Mouse (Mus musculus) frontal cortex, postnatal 36 days (tissue): ENCODE measurements around the gene Dtx4.
"Not testable (repeated sequence)": the region's sequence is repeated elsewhere in the genome, so short reads cannot be mapped to it uniquely, and the experiment has no call there.

Source experiments
- DNase-seq, 2 experiments: peaks; one replicate each; pipeline ENCODE4 v3.0.0; 2022; ENCODE audit warnings: low spot score in 2 of 2

Dtx4 gene

GRCm38 (mm10) chr19:12501370-12502347 is at the start of gene Dtx4:
Gene Dtx4, minus strand, starts transcription at chr19:12501454.
- peak; percentile 92 to 96 for DNase-seq

DNA sequence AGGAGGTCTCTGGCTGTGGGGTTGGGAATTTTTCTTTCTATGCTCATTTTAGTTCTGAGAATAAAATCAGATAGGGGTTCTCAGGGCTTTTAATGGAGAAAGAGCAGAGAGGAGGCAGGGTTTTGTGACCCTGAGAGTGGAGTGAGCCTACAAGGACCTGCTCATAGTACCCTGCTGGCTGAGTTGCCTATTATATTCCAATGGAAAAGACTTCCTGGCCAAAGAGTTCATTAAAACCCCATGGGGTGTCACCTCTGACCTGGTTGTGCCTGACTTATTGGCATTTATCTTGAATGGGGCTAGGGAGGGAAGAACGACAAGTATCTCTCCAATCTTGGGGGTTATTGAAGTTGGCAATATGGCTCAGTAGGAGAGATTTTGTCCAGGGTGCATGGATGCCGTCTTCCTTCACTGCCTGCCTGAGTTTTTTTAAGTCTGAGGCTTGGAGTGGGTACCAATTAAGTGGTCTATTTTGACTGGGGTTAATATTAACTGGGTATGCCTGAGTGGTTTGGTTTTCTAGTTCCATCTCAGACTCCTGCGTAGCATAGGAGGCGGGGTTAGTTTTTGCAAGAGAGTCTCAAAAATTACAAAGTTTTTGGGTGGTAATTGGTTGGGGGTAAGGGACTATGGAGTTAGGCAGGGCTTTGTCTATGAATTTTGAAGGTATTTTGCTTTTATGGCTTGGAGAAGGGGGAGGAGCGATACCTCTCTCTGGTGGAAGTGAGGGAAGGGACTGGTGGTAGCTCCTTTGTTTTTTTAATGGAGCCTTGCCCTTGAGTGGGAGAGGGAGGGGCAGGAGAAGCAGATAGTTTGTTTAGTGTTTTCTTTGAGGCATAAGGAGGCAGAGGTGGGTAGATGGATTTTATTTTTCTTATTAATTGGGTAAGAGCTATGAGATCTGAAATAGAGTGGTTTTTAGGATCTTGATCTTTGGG is 49.0 kb upstream of the Dtx4 start:
- DNase-seq = no peak

DNA sequence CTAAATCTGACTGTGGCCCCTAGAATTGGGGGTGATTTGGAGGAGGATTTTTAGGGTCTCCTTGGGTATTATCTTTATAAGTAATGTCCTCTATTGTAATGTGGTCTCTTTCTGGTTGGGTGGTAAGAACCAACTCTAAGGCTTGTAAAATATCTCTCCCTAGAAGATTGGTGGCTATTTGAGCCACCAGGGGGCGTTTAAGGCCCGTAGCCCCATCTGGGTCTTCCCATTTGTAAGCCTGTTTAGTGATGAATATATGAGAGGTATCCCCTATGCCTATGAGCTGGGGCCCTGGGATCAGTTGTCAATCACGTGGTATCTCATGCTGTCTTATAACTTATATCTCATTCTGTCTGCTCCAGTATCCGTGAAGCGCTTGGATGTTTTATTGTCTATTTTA is 47.9 kb upstream of the Dtx4 start:
- DNase-seq = no peak

DNA sequence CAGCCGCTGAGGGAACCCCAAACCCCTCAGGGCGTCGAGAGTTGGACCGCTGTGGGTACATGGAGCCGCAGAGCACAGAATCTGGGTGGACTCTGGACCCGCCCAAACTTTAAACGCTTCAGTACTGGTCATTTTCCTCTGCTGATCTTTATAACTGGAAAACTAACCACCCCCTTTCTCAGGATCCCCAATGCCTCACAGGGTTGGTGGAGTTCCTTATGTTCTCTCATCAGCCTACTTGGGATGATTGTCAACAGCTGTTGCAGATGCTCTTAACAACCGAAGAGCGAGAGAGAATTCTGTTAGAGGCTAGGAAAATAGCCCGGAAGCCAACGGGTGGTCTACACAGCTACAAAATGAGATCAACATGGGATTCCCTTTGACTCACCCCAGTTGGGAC is 44.2 kb upstream of the Dtx4 start, which contains the start of gene Fam111a:
TSS of gene Fam111a (plus strand) at position 301 of the 400 bp plus-strand sequence.
- DNase-seq = not testable (repeated sequence)

DNA sequence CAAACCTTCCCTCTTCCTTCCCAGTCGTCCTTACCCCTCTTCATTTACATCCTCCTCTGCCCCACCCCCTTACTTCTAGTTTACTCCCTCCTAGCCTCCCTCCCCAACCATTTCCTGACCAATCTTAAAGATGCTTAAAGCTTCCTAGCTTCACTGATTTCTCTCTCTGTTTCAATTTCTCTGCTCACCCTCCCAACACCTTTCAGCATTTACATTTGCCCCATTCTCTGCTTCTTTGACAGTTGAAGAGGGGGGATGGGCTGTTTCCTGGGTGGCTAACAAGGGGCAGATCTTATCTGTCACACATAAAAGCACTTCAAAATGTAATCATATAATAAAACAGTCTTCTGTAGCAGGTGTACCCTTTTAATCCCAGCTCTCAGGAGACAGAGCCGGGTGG is 40.4 kb upstream of the Dtx4 start:
- DNase-seq = no peak

GRCm38 (mm10) chr19:12540727-12541126 is 39.5 kb upstream of the Dtx4 start:
- DNase-seq = no peak

DNA sequence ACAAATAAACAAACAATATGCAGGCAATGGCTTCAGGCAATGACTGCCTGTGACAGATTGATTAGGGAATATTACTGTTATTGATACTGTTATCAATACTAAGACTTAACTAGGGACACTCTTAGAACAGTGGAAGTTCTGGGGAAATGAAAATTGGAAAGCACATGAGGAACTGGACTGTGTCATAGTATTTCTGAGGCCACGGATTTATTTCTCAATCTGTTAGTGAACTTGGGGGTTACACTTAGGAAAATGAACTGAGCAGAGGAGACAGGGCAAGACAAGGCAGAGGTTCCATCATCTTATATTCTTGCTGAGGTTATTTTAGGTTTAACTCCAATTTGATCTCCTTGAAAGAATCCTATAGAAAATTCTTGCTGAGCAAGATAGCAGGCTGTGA is 38.7 kb upstream of the Dtx4 start:
- DNase-seq = no peak

GRCm38 (mm10) chr19:12537168-12537567 is 35.9 kb upstream of the Dtx4 start:
- no peak for DNase-seq

DNA sequence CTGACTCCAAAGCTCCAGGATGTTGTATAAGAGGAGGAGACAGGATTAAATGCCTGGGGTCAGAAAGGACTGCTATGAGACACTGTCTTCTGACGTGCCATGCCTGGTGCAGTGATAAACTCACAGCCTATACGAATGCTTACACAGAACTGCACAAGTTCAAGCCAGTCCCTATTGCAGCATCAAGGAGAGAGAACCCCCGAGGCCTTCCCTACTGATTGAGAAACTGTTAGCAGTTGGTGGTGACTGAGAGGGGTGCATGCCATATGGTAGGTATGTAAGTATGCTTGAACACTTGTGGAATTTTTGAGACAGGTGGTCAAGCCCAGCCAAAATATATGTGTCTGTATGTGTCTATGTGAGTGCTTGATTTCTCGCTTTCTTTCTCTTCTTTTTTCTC is 22.1 kb upstream of the Dtx4 start:
- DNase-seq = no peak

- no peak for DNase-seq
Observed at GRCm38 (mm10) chr19:12518541-12518890, 17.3 kb upstream of the Dtx4 start.

- DNase-seq = peak; percentile 55 to 74
Observed at GRCm38 (mm10) chr19:12517671-12518540, 16.7 kb upstream of the Dtx4 start.

DNA sequence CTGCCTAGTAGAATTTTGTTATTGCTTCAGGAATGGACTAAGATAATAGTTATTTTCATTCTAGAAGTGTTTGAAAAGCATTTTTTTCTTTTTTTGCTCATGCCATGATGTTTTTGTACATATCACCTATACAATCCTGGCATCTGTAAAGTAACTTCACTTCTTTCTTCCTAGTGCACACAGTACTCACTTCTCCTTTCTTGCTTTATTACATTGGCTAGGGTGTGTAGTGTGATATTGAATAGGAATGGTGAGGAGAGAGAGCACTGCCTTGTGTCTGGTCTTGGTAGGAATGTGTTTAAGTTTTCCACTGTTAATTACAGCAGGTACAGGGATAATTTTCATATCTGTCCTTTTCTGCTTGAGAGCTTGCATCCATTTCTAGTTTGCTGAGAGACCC is 13.4 kb upstream of the Dtx4 start:
- DNase-seq = no peak

- DNase-seq = no peak
Observed at GRCm38 (mm10) chr19:12502756-12503155, 1.5 kb upstream of the Dtx4 start.

GRCm38 (mm10) chr19:12500881-12501311 is 358 bp downstream of the Dtx4 start:
- peak; percentile 53 to 58 for DNase-seq

DNA sequence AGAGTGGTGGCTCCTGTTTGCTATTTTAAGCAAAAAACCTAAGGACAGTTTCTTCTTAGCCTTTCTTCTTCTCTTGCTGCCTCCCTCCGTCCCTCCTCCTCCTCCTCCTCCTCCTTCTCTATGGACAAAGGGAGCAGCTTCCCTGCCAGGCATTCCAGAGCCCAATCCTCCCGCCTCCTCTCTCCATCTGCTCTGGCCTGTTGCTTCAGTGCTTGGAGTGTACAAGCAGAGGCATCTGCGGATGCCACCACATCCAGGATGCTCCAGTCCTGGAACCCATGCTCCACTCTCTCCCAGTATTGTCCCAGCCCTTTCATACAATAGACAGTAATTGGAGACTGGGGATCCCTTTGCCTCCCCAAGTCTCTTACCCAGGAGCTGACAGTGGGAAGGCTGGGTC is 1.1 kb downstream of the Dtx4 start:
- DNase-seq = peak; percentile 76 to 88

GRCm38 (mm10) chr19:12499485-12499884 is 1.8 kb downstream of the Dtx4 start:
- no peak for DNase-seq

DNA sequence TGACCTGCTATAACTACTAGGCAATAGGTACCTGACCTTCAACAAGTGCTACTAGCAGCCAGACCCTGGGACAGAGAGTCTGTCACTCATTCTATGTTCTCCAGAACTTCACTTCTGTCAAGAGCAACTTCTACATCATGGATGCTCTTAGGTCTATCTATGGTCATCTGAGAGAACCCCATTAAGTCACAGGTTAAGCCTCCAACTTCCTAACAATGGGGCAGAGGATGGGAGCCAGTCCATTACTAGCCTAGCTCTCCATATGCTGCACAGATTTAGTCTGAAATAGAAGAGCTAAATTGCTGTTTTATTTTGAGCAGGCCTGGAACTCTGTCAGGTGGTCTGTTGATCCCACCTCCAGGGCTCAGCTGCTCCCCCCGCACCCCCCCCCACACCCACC is 2.3 kb downstream of the Dtx4 start:
- no peak for DNase-seq

DNA sequence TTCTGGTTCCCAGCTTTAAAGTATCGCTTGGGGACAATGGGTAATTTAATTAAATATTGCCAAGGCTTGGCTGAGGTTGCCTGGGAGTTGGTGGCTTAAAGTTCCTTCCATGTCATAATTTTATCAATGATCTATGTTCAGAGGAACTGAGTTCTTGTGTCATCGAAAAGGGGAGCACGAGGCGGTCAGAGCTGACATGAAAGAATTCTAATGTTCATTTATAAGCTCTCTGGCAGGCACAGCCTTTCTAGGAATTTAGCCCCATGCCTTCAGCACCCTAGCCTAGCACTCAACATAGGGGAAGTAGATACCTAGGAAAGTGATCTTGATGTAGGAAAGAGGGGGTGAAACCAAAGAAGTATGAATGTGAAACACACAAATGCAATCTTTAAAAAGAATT is 2.9 kb downstream of the Dtx4 start:
- DNase-seq = no peak

DNA sequence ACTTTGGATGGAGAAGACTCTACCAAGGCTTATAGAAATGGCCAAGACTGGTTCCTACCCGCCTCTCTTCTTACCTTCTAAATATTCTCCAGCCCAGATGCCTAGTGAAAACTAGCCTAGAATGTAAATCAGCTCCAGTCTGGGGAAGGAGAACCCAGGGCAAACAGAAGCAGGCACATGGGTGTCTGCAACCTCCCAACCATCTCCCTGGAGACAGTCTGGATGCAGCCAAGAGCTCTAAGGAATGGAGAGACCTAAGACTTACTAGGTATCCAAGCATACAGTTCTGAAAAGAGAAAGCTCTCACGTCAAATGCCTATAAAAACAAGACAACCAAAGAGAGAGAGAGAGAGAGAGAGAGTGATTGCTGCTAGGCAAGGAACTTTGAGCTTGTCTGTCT is 3.3 kb downstream of the Dtx4 start:
- DNase-seq = peak in 1 of 2 experiments; percentile 54

GRCm38 (mm10) chr19:12496241-12496640 is 5.0 kb downstream of the Dtx4 start:
- DNase-seq = no peak

DNA sequence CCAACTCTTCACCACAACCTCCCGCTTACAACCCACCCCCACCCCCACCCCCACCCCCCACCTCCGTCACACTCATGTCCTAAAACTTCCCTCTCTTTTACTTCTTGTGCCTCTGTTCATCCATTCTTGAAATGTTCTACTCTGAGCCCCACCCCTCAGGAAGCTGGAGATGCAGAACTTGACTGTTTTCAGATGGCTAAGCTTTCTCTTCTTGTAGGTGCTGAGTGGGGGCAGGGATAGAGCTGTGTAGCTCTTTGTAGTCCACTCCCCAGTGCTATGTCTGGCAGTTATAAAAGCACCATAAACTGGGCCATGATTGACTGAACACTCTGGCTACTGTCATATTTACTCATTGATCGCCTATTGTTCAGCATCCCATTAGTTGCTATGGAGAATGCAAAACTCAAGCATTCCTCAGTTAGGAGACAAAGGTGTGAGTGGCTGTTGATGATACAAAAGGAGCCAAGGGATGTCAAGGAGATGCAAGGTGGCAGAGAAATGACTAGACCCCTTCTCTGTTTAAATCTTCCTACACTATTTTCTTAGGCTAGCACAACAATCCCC is 6.2 kb downstream of the Dtx4 start:
- DNase-seq = no peak
